Mouse (Mus musculus) intestine, postnatal 0 days (tissue): ENCODE data around the gene Chst11. TPM values are rescaled to one million over a fixed set of nuclear protein-coding genes. Genes with fewer than 3 reads are reported as not detected.

ENCODE experiments used
- ATAC-seq: fragments of 200-750 bp; cut with Nextera tagmentation; 2 replicates; pipeline ENCODE4 v1.8.0; 2017; ENCODE audit warnings: mild to moderate bottlenecking, moderate TSS enrichment, moderate library complexity
- H3K27ac ChIP-seq: fragments of 300-500 bp; sonication (generic); 2 replicates; pipeline ENCODE4 v1.5.1; 2014; ENCODE audit warnings: mild to moderate bottlenecking, low read depth, low read length, moderate library complexity
- H3K27me3 ChIP-seq: fragments of 300-500 bp; sonication (generic); replicated peaks from 2 replicates; pipeline ENCODE4 v1.6.1; 2014; ENCODE audit warnings: low read length, mixed read lengths; ENCODE audit not compliant: control insufficient read depth, insufficient read depth
- H3K36me3 ChIP-seq: fragments of 300-500 bp; sonication (generic); 2 replicates; pipeline ENCODE4 v1.6.1; 2014; ENCODE audit warnings: mild to moderate bottlenecking, moderate library complexity; ENCODE audit not compliant: control insufficient read depth, insufficient read depth
- H3K4me1 ChIP-seq: fragments of 300-500 bp; sonication (generic); replicated peaks from 2 replicates; pipeline ENCODE4 v1.6.1; 2014; ENCODE audit warnings: antibody characterized with exemption, low read length, mixed read lengths; ENCODE audit not compliant: control insufficient read depth, insufficient read depth
- H3K4me2 ChIP-seq: fragments of 300-500 bp; sonication (generic); replicated peaks from 2 replicates; pipeline ENCODE4 v1.6.1; 2014; ENCODE audit warnings: low read depth, mild to moderate bottlenecking, moderate library complexity
- H3K4me3 ChIP-seq: fragments of 300-500 bp; sonication (generic); 2 replicates; pipeline ENCODE4 v1.5.1; 2014; ENCODE audit warnings: low read depth, low read length
- H3K9ac ChIP-seq: fragments of 300-500 bp; sonication (generic); 2 replicates; pipeline ENCODE4 v1.6.1; 2014; ENCODE audit warnings: mild to moderate bottlenecking, low read depth, low read length
- H3K9me3 ChIP-seq: fragments of 300-500 bp; sonication (generic); 2 replicates; pipeline ENCODE4 v1.6.1; 2016; ENCODE audit warnings: mixed run types; ENCODE audit not compliant: control insufficient read depth
- CTCF ChIP-seq: sonication (generic); IDR thresholded peaks from 2 replicates; pipeline ENCODE4 v1.5.1; 2016; ENCODE audit warnings: low read depth, mild to moderate bottlenecking, control low read depth, antibody characterized with exemption, moderate library complexity
- WGBS: fragments of 180-500 bp; shearing (Covaris S2); extraction: QIAGEN DNeasy Blood & Tissue Kit; methylation state at CpG from one replicate; pipeline ENCODE4 v1.1.7; 2014; 5-methylcytosine and 5-hydroxymethylcytosine counted together
- polyA plus RNA-seq: library from polyadenylated mRNA; unstranded; fragments of >200 nt; fragmentation: Nextera tagmentation; extraction: Ambion mirVana; gene quantifications from 2 replicates; pipeline ENCODE4 v1.2.1, GENCODE M21; 2015

Gene Chst11
- polyA plus RNA-seq, 1 experiment from 2014 or later, result 0.50 TPM

DNA sequence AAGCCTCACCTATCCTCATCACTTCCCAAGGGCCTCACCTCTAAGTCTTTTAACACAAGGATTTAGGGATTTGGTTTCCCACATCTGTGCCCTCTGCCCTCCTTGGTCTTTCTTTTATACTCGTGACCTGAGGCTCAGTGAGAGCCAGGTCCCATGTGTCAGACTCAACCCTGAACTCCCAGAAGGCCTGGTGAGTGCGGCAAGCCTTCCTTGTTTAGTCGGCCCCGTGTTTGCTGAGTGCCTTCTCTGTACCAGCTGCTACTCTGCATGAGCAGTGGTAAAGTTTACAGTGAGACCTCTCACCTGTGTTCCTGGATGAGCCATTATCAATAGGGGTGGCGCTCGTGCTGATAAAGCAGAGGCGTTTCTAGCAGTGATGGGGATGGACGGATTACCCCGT, 134.6 kb downstream of the Chst11 start:
- H3K4me3 ChIP-seq, result no peak overlapping the region
- no peaks in the 10 kb centered on the region for H3K9me3 ChIP-seq
- H3K27me3 ChIP-seq, result no peaks in the 10 kb centered on the region
- H3K36me3 ChIP-seq, result no peaks in the 10 kb centered on the region
- H3K4me2 ChIP-seq, result no peak overlapping the region
- 47% methylated on average over 9 of the region's 9 CpGs for WGBS
- 0 out of 2 replicates have a peak, but pooled peaks cover 2% of the 10 kb centered on the region for H3K4me1 ChIP-seq
- no peak for TF ChIP-seq CTCF
- ATAC-seq, result peak; percentile 55
- no peak overlapping the region for H3K27ac ChIP-seq
- no peak overlapping the region for H3K9ac ChIP-seq

DNA sequence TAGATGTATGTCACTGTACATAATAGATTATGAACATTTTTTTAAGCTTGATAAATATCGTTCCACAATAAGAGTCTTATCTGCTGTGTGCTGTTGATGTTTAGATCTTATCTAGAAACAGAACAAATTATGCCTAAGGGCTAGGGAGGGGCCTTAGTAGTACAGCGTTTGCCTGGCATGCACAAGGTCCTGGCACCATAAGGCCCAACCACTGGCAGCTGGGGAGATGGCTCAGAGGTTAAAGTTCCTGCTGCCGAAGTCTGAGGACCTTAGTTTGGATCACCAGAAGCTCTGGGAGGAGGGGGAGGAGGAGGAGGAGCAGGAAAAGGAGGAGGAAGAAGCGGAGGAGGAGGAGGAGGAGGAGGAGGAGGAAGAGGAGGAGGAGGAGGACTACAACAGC, 135.6 kb downstream of the Chst11 start:
- Histone ChIP-seq H3K4me2 (no peak overlapping the region), H3K9ac (no peak overlapping the region), H3K4me3 (no peak overlapping the region), H3K9me3 (no peaks in the 10 kb centered on the region), H3K27ac (no peak overlapping the region), H3K36me3 (no peaks in the 10 kb centered on the region), H3K4me1 (0 out of 2 replicates have a peak, but pooled peaks cover 2% of the 10 kb centered on the region), H3K27me3 (no peaks in the 10 kb centered on the region)
- WGBS, result 29% methylated on average over 4 of the region's 4 CpGs
- no peak for ATAC-seq
- TF ChIP-seq CTCF, result no peak

DNA sequence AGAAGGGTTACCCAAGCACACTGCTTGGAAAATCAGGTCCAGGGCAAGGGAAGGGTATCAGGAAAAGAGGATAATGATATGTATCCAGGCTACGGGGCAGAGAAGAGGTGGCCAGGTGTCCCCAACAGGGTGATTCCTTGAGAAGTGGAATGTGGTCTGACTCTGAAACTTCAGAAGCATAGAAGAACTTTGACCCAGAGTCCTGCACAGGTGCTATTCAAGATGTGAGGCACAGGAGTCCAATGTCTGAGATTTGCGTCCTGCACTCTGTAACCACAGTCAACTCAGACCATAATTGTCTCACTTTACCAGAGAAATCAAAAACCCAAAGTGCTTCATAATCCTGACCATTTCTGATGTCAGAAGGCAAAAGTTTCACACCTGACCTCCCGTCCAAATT, 139.3 kb downstream of the Chst11 start:
- no peak overlapping the region for H3K4me2 ChIP-seq
- no peaks in the 10 kb centered on the region for H3K36me3 ChIP-seq
- no peak overlapping the region; the same call in 1 of the 2 replicates for H3K27ac ChIP-seq
- no peaks in the 10 kb centered on the region for H3K4me1 ChIP-seq
- WGBS, result 58% methylated on average over 3 of the region's 3 CpGs
- H3K9ac ChIP-seq, result no peak overlapping the region
- peak; percentile 73 for ATAC-seq
- no peak overlapping the region for H3K4me3 ChIP-seq
- no peaks in the 10 kb centered on the region for H3K9me3 ChIP-seq
- H3K27me3 ChIP-seq, result no peaks in the 10 kb centered on the region
- no peak for TF ChIP-seq CTCF

DNA sequence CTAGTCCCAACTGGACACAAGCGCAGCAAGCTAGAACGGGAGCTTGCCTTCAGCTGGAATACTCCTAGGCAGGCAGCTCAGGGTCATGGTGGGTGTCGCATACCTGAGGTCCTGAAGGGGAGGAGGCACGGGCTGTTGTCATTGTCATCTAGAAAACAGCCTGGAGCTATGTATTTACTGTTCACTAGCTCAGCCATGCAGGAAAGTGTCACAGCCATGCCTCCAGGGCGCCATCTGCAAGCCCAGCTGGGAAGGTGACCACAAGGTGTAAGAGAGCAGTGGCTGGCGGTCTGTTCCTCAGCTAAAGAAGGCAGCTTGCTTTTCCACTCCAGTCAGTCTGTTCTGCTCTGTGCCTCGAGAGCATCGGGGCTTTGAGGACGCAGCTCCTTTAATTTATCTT, 141.1 kb downstream of the Chst11 start:
- no peak overlapping the region for H3K4me2 ChIP-seq
- ATAC-seq, result no peak
- H3K9ac ChIP-seq, result no peak overlapping the region
- no peak overlapping the region for H3K4me3 ChIP-seq
- H3K27me3 ChIP-seq, result no peaks in the 10 kb centered on the region
- no peaks in the 10 kb centered on the region for H3K36me3 ChIP-seq
- WGBS, result 65% methylated on average over 9 of the region's 9 CpGs
- H3K4me1 ChIP-seq, result no peaks in the 10 kb centered on the region
- no peak; the same call in 1 of the 2 replicates for TF ChIP-seq CTCF
- H3K27ac ChIP-seq, result no peak overlapping the region
- H3K9me3 ChIP-seq, result no peaks in the 10 kb centered on the region

DNA sequence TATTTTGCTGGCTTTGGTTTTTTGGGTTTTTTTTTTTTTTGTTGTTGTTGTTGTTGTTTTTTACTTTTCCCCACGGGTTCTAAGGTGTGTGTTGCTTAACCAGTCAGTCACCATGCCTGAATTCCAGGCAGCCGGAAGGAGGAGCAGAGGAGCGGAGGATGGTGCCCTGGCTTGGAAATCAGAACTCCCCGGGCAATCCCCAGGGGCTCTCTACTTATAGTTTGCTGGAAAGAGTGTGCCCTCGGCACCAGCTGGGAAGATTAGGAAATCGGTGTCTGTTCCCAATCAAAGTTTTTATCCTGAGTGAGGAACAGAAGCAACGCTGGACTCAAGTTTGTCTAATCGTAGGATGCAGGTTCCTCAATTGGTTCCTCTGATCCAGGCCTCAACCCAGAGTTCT, 143.1 kb downstream of the Chst11 start:
- H3K4me3 ChIP-seq, result no peak overlapping the region
- no peak overlapping the region for H3K27ac ChIP-seq
- no peaks in the 10 kb centered on the region for H3K36me3 ChIP-seq
- H3K27me3 ChIP-seq, result no peaks in the 10 kb centered on the region
- H3K9ac ChIP-seq, result no peak overlapping the region
- no peaks in the 10 kb centered on the region for H3K9me3 ChIP-seq
- no peak for ATAC-seq
- no peaks in the 10 kb centered on the region for H3K4me1 ChIP-seq
- H3K4me2 ChIP-seq, result no peak overlapping the region
- 85% methylated on average over 8 of the region's 8 CpGs for WGBS
- TF ChIP-seq CTCF, result no peak

DNA sequence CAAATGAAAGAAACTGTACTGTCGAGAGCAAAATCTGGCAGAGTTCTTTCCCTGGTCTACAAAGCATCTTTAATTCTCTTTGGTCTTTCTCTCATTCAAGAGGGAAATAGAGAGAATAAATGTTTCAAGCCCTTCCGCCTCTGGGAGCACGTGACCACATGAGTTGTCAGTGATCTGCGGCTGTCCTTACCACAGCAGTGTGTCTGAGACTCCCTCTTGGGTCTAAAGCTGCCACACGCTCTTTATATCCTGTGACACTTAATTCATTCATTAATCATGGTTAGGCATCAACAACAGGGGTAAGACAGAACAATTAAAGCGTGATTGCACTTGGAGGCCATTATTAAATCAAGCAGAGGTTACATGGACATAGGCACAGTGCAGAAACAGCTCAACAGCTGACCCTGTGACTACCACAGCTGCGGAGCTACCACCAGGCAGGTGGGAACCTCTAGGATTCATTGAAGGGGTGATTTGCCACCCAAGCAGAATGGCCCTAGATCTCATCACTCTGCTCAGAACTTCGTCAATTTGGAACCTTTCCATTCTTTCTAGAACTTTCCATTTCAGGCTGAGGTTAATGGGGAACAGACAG, 144.4 kb downstream of the Chst11 start:
- Histone ChIP-seq H3K27me3 (no peaks in the 10 kb centered on the region), H3K9ac (no peak overlapping the region), H3K4me1 (no peaks in the 10 kb centered on the region), H3K4me2 (no peak overlapping the region), H3K4me3 (no peak overlapping the region), H3K27ac (no peak overlapping the region), H3K9me3 (no peaks in the 10 kb centered on the region), H3K36me3 (no peaks in the 10 kb centered on the region)
- TF ChIP-seq CTCF, result no peak
- 85% methylated on average over 8 of the region's 8 CpGs for WGBS
- no peak for ATAC-seq

DNA sequence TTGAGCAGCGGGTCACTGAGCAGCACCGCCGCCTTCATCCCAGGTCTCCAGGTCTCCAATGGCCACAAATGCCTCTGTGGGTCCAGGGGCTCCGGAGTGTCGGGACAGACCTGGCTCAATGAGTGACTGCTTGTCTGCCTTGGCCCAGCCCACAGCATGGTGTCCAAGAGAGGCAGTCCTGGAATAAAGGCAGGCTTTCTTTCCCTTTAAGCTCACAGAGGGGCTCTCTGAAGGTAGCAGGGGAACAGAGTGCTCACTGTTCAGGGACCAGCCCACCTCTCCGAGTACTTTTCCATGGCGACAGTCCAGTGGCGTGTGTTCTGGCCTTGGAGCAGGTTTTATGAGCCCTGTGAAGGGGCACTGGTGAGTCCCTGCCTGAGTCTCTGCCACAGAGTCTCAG, 145.3 kb downstream of the Chst11 start:
- WGBS, result 59% methylated on average over 8 of the region's 8 CpGs
- no peak for ATAC-seq
- Histone ChIP-seq H3K27ac (no peak overlapping the region), H3K4me2 (no peak overlapping the region), H3K36me3 (no peaks in the 10 kb centered on the region), H3K27me3 (no peaks in the 10 kb centered on the region), H3K4me1 (no peaks in the 10 kb centered on the region), H3K9me3 (no peaks in the 10 kb centered on the region), H3K4me3 (no peak overlapping the region), H3K9ac (no peak overlapping the region)
- no peak for TF ChIP-seq CTCF
